Mouse (Mus musculus) liver, adult (tissue): ENCODE results near the gene Grn.

Source experiments
- GATA4 ChIP-seq: IDR thresholded peaks from 2 replicates; pipeline ENCODE4 v1.6.1; 2014; ENCODE audit warnings: mild to moderate bottlenecking, low read length; ENCODE audit not compliant: insufficient replicate concordance

Gene Grn

DNA sequence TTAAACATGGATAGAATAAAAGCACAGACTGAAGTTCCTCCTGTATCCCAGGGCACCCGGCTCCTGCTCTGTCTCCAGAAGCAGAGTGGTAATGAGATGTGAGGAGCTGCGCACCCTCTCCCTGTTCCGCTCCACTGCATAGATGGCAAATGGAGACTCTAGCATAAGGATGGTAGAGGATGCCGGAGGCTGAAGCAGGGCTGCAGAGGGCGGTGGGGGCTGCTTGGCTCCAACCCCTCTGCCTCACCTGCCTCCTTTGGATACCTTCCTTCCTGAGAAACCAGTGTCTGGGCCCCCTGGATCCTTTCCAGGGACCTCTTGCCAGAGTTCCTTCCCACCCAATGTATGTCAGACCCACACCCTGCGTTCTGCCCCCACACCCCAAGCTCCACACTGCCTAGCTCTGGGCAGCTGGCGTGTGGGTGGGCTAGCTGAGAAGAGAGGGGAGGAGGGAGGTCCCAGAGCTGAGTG, 33.4 kb upstream of the Grn start:
- no peak for TF ChIP-seq GATA4

GRCm38 (mm10) chr11:102398007-102398825, 31.9 kb upstream of the Grn start:
- TF ChIP-seq GATA4: no peak

DNA sequence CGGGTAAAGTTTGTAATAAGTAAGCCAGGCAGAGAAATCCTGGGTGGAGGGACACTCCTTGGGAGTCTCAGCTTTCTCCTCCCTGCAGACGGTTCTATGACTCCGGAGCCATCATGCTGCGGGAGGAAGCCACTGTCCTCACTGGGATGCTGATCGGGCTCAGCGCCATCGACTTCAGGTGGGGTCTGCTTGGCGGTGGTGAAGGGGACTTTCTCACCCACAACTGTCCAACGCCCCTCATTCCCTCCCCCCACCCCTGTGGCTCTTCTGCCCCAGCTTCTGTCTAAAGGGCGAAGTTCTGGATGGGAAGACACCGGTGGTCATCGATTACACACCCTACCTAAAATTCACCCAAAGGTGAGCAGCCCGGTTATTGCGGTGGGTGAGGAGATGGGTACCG, 31.0 kb upstream of the Grn start:
- TF ChIP-seq GATA4: no peak

DNA sequence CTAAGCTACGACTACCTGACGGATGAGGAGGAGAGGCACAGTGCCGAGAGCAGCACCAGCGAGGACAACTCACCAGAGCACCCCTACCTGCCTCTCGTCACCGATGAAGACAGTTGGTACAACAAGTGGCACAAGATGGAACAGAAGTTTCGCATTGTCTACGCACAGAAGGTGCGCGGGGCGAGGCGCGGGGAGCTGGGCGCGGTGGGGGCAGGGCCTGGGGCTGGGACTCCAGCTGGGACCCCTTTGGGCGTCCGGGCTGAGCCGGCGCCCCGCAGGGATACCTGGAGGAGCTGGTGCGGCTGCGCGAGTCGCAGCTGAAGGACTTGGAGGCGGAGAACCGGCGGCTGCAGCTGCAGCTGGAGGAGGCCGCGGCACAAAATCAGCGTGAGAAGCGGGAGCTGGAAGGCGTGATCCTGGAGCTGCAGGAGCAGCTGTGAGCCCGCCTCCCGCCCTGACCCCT, 30.5 kb upstream of the Grn start:
- no peak for TF ChIP-seq GATA4

DNA sequence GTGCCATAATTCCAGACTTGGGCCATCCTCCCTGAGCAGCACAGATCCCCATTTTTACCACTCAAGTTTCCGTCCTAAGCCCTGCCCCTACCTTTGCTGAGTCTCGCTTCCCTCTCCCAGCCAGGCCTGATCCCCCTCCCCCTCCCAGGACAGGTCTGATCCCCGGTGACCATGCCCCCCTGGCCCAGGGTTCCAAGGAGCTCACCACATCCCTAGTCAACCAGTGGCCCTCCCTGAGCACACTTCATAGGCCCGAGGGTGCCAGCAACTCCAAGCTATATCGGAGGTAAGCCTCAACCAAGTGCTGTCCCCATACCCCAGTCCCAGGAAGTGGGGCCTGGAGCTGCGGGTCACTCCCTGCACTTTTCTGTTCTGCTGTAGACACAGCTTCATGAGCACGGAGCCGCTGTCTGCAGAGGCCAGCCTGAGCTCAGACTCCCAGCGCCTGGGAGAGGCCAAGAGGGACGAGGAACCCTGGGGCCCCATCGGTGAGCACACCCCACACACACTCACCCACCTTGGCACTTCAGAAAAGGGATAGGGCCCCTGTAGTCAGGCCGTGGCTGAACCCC, 29.5 kb upstream of the Grn start:
- no peak for TF ChIP-seq GATA4

GRCm38 (mm10) chr11:102401898-102402500, 28.1 kb upstream of the Grn start:
- no peak for TF ChIP-seq GATA4

GRCm38 (mm10) chr11:102403657-102404056, 26.5 kb upstream of the Grn start:
- TF ChIP-seq GATA4: no peak

DNA sequence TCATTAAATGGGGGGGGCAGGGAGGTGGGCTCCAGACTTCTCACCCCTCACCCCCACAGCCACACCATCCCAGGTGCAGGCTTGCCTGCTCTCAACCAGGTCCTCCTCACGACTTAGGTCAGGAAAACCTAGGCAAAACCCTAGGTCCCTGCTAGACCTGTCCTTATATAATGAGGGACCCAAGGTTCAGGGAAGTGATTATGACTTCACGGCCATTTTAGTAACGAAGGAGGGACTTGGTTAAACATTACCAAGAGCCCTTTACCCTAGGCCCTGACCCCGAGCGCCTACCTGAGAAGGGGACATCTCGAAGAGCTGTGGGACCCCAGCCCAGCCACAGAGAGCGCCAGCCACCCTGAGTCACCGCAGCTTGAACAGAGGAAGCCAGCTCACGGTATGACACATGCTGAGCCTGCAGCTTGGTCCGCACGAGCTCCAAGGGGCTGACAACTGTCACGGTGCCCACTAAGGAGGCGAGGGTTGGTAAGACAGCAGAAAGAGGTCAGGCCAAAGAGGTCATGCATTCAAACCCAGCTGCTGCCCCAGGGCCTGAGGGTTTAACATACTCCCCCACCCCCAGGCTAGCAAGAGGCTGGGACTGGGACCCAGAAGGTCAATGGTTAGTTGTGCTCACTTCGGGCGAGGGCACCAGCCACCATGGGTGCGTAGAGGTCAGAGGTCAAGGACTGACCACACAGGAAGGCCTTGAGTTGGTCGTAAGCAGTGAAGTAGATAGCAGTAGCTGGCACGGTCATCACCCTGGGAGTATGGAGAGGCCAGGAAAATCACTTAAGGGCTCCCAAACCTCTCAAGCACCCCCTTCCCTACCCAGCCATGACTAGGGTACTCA, 25.7 kb upstream of the Grn start:
- no peak for TF ChIP-seq GATA4

- no peak for TF ChIP-seq GATA4
These were observed 24.4 kb upstream of the Grn start for GRCm38 (mm10) chr11:102405544-102406285.

DNA sequence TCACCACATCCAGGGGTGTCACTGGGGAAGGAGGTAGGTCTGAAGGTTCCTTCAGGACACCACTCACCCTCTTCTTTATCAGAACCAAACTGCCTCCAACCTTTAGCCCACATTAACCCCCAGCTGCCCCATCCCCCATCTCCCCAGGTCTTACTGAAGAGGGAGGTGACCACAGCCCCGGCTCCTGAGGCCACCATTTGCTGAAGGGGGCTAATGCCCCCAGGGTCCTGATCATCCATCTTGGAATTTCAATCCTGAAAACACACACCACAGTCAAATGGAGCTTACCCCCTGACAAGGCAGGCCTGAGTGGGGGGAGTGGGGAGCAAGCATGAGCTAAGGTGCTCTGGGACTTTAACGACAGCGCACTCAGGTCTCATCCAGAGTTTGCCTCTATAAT, 23.7 kb upstream of the Grn start:
- TF ChIP-seq GATA4: no peak

GRCm38 (mm10) chr11:102406900-102407833, 22.9 kb upstream of the Grn start:
- peak; percentile 38; the same call in 1 of the 2 replicates for TF ChIP-seq GATA4

DNA sequence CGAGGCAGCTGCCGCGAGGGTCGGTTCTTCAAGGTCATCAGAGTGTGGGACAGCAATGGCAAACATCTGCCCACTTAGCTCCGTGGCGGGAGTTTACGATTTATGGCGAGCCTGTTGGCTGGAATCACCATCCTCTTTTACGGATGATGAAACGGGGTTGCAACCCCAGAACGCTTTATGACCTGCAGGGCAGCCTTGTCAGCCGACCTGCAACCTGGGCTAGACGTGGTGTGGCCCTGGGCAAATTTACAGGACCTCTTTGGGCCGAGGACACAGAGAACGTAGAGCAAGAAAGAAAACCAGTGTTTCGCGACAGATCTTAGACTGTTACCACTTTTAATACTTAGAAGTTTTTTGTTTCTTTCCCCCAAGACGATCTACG, 22.3 kb upstream of the Grn start, which contains the start of gene Slc25a39:
TSS of gene Slc25a39 (minus strand) at position 113 of the 382 bp plus-strand sequence.
- no peak for TF ChIP-seq GATA4

- peak; percentile 53; the same call in 1 of the 2 replicates for TF ChIP-seq GATA4
These were observed 21.7 kb upstream of the Grn start for GRCm38 (mm10) chr11:102408344-102408876.
